In genomic region chr1:63383110-63383509, GRCm38 (mm10) we compare ENCODE assay signal across 15 mouse cellular contexts.
DNase-seq lines count a peak whose midpoint lies in the region; ATAC-seq lines count a peak whose summit lies in the region.
"Had no signal": no experiment of that assay in that cellular context is flagged by ENCODE, and none has a peak within 500 bp of the region (broad histone marks: within the 10 kb centered on the region; RNA-seq: fewer than 3 reads in every experiment).

No protein-coding gene starts in this region.

- H3K4me3 ChIP-seq in heart, embryonic 10.5 days, result no peak overlapping the region
- no peak overlapping the region for H3K4me3 ChIP-seq in heart, embryonic 15.5 days
- H3K4me3 ChIP-seq: liver, embryonic 13.5 days had no signal

- no peaks in the 10 kb centered on the region for H3K36me3 ChIP-seq in heart, embryonic 10.5 days
- no peaks in the 10 kb centered on the region for H3K36me3 ChIP-seq in heart, embryonic 15.5 days
- H3K36me3 ChIP-seq: liver, embryonic 13.5 days had no signal

- 48% methylated on average over 3 of the region's 3 CpGs for WGBS in heart, embryonic 10.5 days
- WGBS in heart, embryonic 15.5 days, result 28% methylated on average over 3 of the region's 3 CpGs

- H3K9me3 ChIP-seq in heart, embryonic 10.5 days, result no peaks in the 10 kb centered on the region
- no peaks in the 10 kb centered on the region for H3K9me3 ChIP-seq in heart, embryonic 15.5 days (replicated peaks)
- H3K9me3 ChIP-seq: liver, embryonic 13.5 days had no signal

- DNase-seq in heart, adult 18-20 months, result peak; percentile 75 to 78
- DNase-seq in heart, embryonic 10.5 days (ENCODE audit: low spot score), result no peak
- peak; percentile 4 for DNase-seq in 416B (ENCODE audit: low read depth)
- peak; percentile 73 for DNase-seq in adrenal gland, postnatal 10 days
- no peak for DNase-seq in kidney, postnatal 36 days
- DNase-seq in spleen, adult 18-20 months, result no peak
- DNase-seq in frontal cortex, postnatal 25 days (ENCODE audit: low spot score in 2 of 2), result no peak
- DNase-seq: cerebellum, postnatal 36 days; kidney, postnatal 25 days; liver, embryonic 13.5 days; right cerebral cortex, postnatal 14 days had no signal

- no peaks in the 10 kb centered on the region for H3K4me1 ChIP-seq in heart, embryonic 10.5 days
- peaks cover 6% of the 10 kb centered on the region for H3K4me1 ChIP-seq in heart, embryonic 15.5 days (replicated peaks)
- H3K4me1 ChIP-seq: liver, embryonic 13.5 days had no signal

- no peak overlapping the region for H3K4me2 ChIP-seq in heart, embryonic 15.5 days
- H3K4me2 ChIP-seq: liver, embryonic 13.5 days had no signal

- no peak overlapping the region for H3K9ac ChIP-seq in heart, embryonic 15.5 days
- H3K9ac ChIP-seq: liver, embryonic 13.5 days had no signal

- H3K27ac ChIP-seq in heart, embryonic 10.5 days, result no peak overlapping the region
- peak overlapping the region; percentile 67 for H3K27ac ChIP-seq in heart, embryonic 15.5 days
- H3K27ac ChIP-seq: liver, embryonic 13.5 days had no signal

- H3K27me3 ChIP-seq in heart, embryonic 10.5 days (ENCODE audit: insufficient read depth, poor library complexity, severe bottlenecking), result no peaks in the 10 kb centered on the region
- H3K27me3 ChIP-seq in heart, embryonic 15.5 days, result no peaks in the 10 kb centered on the region
- H3K27me3 ChIP-seq: liver, embryonic 13.5 days had no signal

- ATAC-seq in heart, embryonic 15.5 days (replicated peaks; ENCODE audit: insufficient number of reproducible peaks, insufficient read depth, low FRiP score, low read depth), result no peak
- ATAC-seq: activated CD4-positive, CD25-positive, alpha-beta regulatory T cell, adult 4 months; CD4-positive, CD25-positive, alpha-beta regulatory T cell, adult 4 months; intestine, embryonic 16.5 days had no signal

Comparison
In these comparisons a context has a peak if more than half of its experiments do, and no peak if none do; other contexts are left out.
1. DNase-seq: peak in heart, adult 18-20 months (2 of 2), 416B (single experiment) and adrenal gland, postnatal 10 days (single experiment); none in heart, embryonic 10.5 days (single experiment), kidney, postnatal 36 days (0 of 2), spleen, adult 18-20 months (0 of 2) and frontal cortex, postnatal 25 days (0 of 2).